ENCODE assay signal across 16 mouse cellular contexts in genomic region chr12:12578278-12578677, GRCm38 (mm10).
A peak's percentile ranks its signal among the peaks of the same experiment; 100 is the strongest.
DNase-seq lines count a peak whose midpoint lies in the region; ATAC-seq and TF ChIP-seq lines count a peak whose summit lies in the region.
"Had no signal": no experiment of that assay in that cellular context is flagged by ENCODE, and none has a peak within 500 bp of the region (broad histone marks: within the 10 kb centered on the region; RNA-seq: fewer than 3 reads in every experiment).

No protein-coding gene starts in this region.

- H3K27me3 ChIP-seq in neural tube, embryonic 13.5 days = peaks cover 8% of the 10 kb centered on the region; the same call in 1 of the 2 replicates
- no peaks in the 10 kb centered on the region; the same call in 1 of the 2 replicates for H3K27me3 ChIP-seq in neural tube, embryonic 15.5 days (replicated peaks)
- no peaks in the 10 kb centered on the region for H3K27me3 ChIP-seq in forebrain, postnatal 0 days (ENCODE audit: insufficient read depth, low read length)
- H3K27me3 ChIP-seq: embryonic facial prominence, embryonic 13.5 days; liver, embryonic 13.5 days had no signal

- no peak overlapping the region for H3K27ac ChIP-seq in layer of hippocampus, adult 2 months
- H3K27ac ChIP-seq in neural tube, embryonic 13.5 days (replicated peaks) = no peak overlapping the region
- H3K27ac ChIP-seq in neural tube, embryonic 15.5 days (replicated peaks) = no peak overlapping the region
- H3K27ac ChIP-seq in forebrain, postnatal 0 days (ENCODE audit: low read depth, low read length) = peak overlapping the region; percentile 54
- H3K27ac ChIP-seq: embryonic facial prominence, embryonic 13.5 days; heart, adult 2 months; liver, embryonic 13.5 days had no signal

- TF ChIP-seq CTCF in layer of hippocampus, adult 2 months (conservative IDR thresholded peaks at IDR 0.05) = no peak
- no peak for TF ChIP-seq CTCF in forebrain, postnatal 0 days (IDR thresholded peaks at IDR 0.05; ENCODE audit: low read depth)

- no peak overlapping the region for H3K9ac ChIP-seq in neural tube, embryonic 13.5 days
- H3K9ac ChIP-seq in neural tube, embryonic 15.5 days (replicated peaks) = no peak overlapping the region
- H3K9ac ChIP-seq in forebrain, postnatal 0 days = no peak overlapping the region
- H3K9ac ChIP-seq: embryonic facial prominence, embryonic 13.5 days; liver, embryonic 13.5 days had no signal

- H3K4me1 ChIP-seq in neural tube, embryonic 13.5 days (replicated peaks) = peaks cover 25% of the 10 kb centered on the region
- peaks cover 15% of the 10 kb centered on the region for H3K4me1 ChIP-seq in neural tube, embryonic 15.5 days
- peaks cover 24% of the 10 kb centered on the region for H3K4me1 ChIP-seq in forebrain, postnatal 0 days (ENCODE audit: insufficient read depth)

- no peak for DNase-seq in frontal cortex, postnatal 10 days (ENCODE audit: low spot score in 2 of 2)
- peak in 1 of 2 experiments; percentile 66 for DNase-seq in layer of hippocampus, adult 2 months (ENCODE audit: low spot score in 2 of 2)
- no peak for DNase-seq in layer of hippocampus, postnatal 25 days (ENCODE audit: extremely low spot score in 1 of 2, low spot score in 1 of 2)
- DNase-seq in forebrain, postnatal 0 days = peak; percentile 74
- no peak for DNase-seq in spleen, postnatal 14 days (ENCODE audit: low spot score in 2 of 2)
- DNase-seq: cerebellum, adult 9-11 months; heart, adult 2 months; heart, postnatal 36 days; kidney, adult 11 months; kidney, postnatal 36 days; liver, embryonic 13.5 days; lung, postnatal 36 days had no signal

- 0 out of 2 replicates have a peak, but pooled peaks have one; percentile 34 for ATAC-seq in frontal cortex, adult (ENCODE audit: low TSS enrichment)
- ATAC-seq in neural tube, embryonic 13.5 days (ENCODE audit: low read depth) = no peak
- ATAC-seq in neural tube, embryonic 15.5 days (ENCODE audit: low FRiP score) = no peak
- peak; percentile 76 for ATAC-seq in forebrain, postnatal 0 days

- H3K9me3 ChIP-seq in neural tube, embryonic 13.5 days = no peaks in the 10 kb centered on the region
- no peaks in the 10 kb centered on the region for H3K9me3 ChIP-seq in neural tube, embryonic 15.5 days (replicated peaks)
- H3K9me3 ChIP-seq in forebrain, postnatal 0 days (ENCODE audit: low read length) = no peaks in the 10 kb centered on the region
- H3K9me3 ChIP-seq: embryonic facial prominence, embryonic 13.5 days; liver, embryonic 13.5 days had no signal

- peak overlapping the region; percentile 5; the same call in 1 of the 2 replicates for H3K4me2 ChIP-seq in neural tube, embryonic 13.5 days
- H3K4me2 ChIP-seq in neural tube, embryonic 15.5 days = no peak overlapping the region
- peak overlapping the region; percentile 21; the same call in 1 of the 2 replicates for H3K4me2 ChIP-seq in forebrain, postnatal 0 days (ENCODE audit: low read depth)
- H3K4me2 ChIP-seq: embryonic facial prominence, embryonic 13.5 days; liver, embryonic 13.5 days had no signal

- peak overlapping the region; percentile 20; the same call in 1 of the 2 replicates for H3K4me3 ChIP-seq in layer of hippocampus, adult 2 months
- no peak overlapping the region for H3K4me3 ChIP-seq in neural tube, embryonic 13.5 days
- H3K4me3 ChIP-seq in neural tube, embryonic 15.5 days (replicated peaks) = no peak overlapping the region
- no peak overlapping the region for H3K4me3 ChIP-seq in forebrain, postnatal 0 days (ENCODE audit: low read depth, low read length)
- H3K4me3 ChIP-seq: embryonic facial prominence, embryonic 13.5 days; heart, adult 2 months; liver, embryonic 13.5 days had no signal

- WGBS in neural tube, embryonic 13.5 days = 62% methylated on average over 7 of the region's 7 CpGs
- WGBS in neural tube, embryonic 15.5 days = 62% methylated on average over 7 of the region's 7 CpGs
- WGBS in forebrain, postnatal 0 days = 14% methylated on average over 7 of the region's 7 CpGs

- no peaks in the 10 kb centered on the region for H3K36me3 ChIP-seq in neural tube, embryonic 13.5 days
- no peaks in the 10 kb centered on the region for H3K36me3 ChIP-seq in neural tube, embryonic 15.5 days
- no peaks in the 10 kb centered on the region for H3K36me3 ChIP-seq in forebrain, postnatal 0 days (ENCODE audit: insufficient read depth)
- H3K36me3 ChIP-seq: embryonic facial prominence, embryonic 13.5 days; liver, embryonic 13.5 days had no signal

Comparison
In these comparisons a context has a peak if more than half of its experiments do, and no peak if none do; other contexts are left out.
1. ATAC-seq: peak in frontal cortex, adult (single experiment) and forebrain, postnatal 0 days (single experiment); none in neural tube, embryonic 13.5 days (single experiment) and neural tube, embryonic 15.5 days (single experiment).